Mouse (Mus musculus) intestine, embryonic 16.5 days (tissue): ENCODE data around the gene Map3k11. TPM values are rescaled to one million over a fixed set of nuclear protein-coding genes. Genes with fewer than 3 reads are reported as not detected.

Experiments used
- ATAC-seq: fragments of 200-750 bp; cut with Nextera tagmentation; 2 replicates; pipeline ENCODE4 v1.8.0; 2017; ENCODE audit warnings: moderate TSS enrichment, moderate library complexity
- H3K27ac ChIP-seq: fragments of 300-500 bp; sonication (generic); 2 replicates; pipeline ENCODE4 v1.5.1; 2014; ENCODE audit warnings: mild to moderate bottlenecking, low read length
- H3K27me3 ChIP-seq: fragments of 300-500 bp; sonication (generic); replicated peaks from 2 replicates; pipeline ENCODE4 v1.6.1; 2014; ENCODE audit warnings: low read length, control low read depth, mixed read lengths; ENCODE audit not compliant: control insufficient read depth, insufficient read depth
- H3K36me3 ChIP-seq: fragments of 300-500 bp; sonication (generic); 2 replicates; pipeline ENCODE4 v1.6.1; 2014; ENCODE audit warnings: low read length, control low read depth; ENCODE audit not compliant: control insufficient read depth, insufficient read depth
- H3K4me1 ChIP-seq: fragments of 300-500 bp; sonication (generic); 2 replicates; pipeline ENCODE4 v1.6.1; 2014; ENCODE audit warnings: low read length, control low read depth, mixed read lengths; ENCODE audit not compliant: control insufficient read depth, insufficient read depth
- H3K4me2 ChIP-seq: fragments of 300-500 bp; sonication (generic); 2 replicates; pipeline ENCODE4 v1.6.1; 2014; ENCODE audit warnings: low read depth, low read length, control low read depth
- H3K4me3 ChIP-seq: fragments of 300-500 bp; sonication (generic); 2 replicates; pipeline ENCODE4 v1.5.1; 2014; ENCODE audit warnings: mild to moderate bottlenecking, low read length
- H3K9ac ChIP-seq: fragments of 300-500 bp; sonication (generic); 2 replicates; pipeline ENCODE4 v1.6.1; 2014; ENCODE audit warnings: low read depth, low read length
- H3K9me3 ChIP-seq: fragments of 300-500 bp; sonication (generic); 2 replicates; pipeline ENCODE4 v1.6.1; 2016; ENCODE audit warnings: low read length, control low read depth; ENCODE audit not compliant: control insufficient read depth
- WGBS: fragments of 180-500 bp; shearing (Covaris S2); extraction: QIAGEN DNeasy Blood & Tissue Kit; methylation state at CpG from one replicate; pipeline ENCODE4 v1.1.7; 2014; 5-methylcytosine and 5-hydroxymethylcytosine counted together
- polyA plus RNA-seq: library from polyadenylated mRNA; unstranded; fragments of >200 nt; fragmentation: Nextera tagmentation; extraction: Ambion mirVana; gene quantifications from 2 replicates; pipeline ENCODE4 v1.2.1, GENCODE M21; 2015

Gene Map3k11
- polyA plus RNA-seq, 1 experiment from 2014 or later: 28.7 TPM

DNA sequence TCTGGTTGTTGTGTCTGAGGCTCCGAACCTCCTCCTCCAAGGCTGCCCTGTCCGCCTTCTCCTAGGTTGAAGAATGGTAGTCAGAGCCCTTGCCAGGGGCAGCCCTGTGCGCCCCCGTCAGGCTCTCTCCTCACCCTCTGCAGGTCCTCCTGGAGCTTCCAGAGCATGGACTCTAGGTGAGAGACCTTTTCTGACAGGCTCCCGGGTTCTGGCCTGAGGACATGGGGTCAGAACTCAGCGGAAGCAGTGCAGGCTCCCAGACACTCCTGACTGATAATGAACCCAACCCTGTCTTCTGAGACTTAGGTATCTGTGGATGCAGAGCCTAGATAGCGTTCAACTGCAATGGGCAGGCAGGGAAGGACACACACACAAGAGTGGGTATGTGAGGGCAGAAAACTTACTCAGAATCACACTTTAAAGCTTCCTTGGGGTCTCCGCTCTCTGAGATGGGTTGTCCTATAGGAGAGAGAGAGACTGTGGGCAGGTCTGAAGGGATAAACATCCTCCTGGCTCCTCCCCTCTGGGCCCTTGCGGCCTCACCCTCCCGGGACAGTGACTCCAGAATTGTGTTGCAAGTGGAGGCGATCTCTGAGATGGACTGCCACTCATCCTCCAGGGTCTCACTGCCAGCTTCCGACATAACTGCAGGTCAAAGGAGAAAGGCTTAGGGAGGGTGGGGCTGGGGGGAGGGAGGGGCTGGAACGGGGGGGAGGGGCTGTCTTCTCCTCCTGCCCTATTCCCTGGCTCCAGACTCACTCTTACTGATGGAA is 36.9 kb upstream of the Map3k11 start:
- H3K9me3 ChIP-seq: no peaks in the 10 kb centered on the region
- no peak overlapping the region for H3K4me3 ChIP-seq
- peaks cover 22% of the 10 kb centered on the region for H3K4me1 ChIP-seq
- H3K4me2 ChIP-seq: no peak overlapping the region
- H3K27ac ChIP-seq: no peak overlapping the region
- H3K9ac ChIP-seq: no peak overlapping the region
- WGBS: 72% methylated on average over 13 of the region's 13 CpGs
- ATAC-seq: no peak
- peaks cover 11% of the 10 kb centered on the region for H3K36me3 ChIP-seq
- no peaks in the 10 kb centered on the region for H3K27me3 ChIP-seq

DNA sequence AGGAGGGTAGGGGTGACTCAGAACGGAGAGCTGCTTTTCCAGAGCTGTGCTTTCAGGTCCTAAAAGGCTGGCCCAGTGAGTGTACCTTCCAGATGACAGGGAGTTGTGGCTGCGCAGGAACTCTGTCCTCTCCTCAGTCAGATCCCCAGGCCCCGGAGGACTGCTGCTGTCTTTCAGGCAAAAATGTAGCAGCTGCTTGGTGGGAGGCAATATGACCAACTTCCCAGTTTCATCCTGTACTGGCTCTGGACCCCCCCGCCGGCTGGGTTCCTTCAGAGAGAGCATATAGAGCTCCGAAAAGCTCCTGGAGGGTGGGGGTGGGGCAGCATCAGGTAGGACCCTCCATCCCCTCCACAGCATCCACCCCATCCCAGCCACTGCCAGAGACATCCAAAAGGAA is 36.0 kb upstream of the Map3k11 start:
- Histone ChIP-seq H3K9me3 (no peaks in the 10 kb centered on the region), H3K9ac (no peak overlapping the region), H3K4me2 (no peak overlapping the region), H3K27ac (no peak overlapping the region), H3K4me3 (no peak overlapping the region), H3K4me1 (peaks cover 22% of the 10 kb centered on the region), H3K36me3 (0 out of 2 replicates have a peak, but pooled peaks cover 3% of the 10 kb centered on the region), H3K27me3 (no peaks in the 10 kb centered on the region)
- 76% methylated on average over 6 of the region's 6 CpGs for WGBS
- ATAC-seq: no peak

DNA sequence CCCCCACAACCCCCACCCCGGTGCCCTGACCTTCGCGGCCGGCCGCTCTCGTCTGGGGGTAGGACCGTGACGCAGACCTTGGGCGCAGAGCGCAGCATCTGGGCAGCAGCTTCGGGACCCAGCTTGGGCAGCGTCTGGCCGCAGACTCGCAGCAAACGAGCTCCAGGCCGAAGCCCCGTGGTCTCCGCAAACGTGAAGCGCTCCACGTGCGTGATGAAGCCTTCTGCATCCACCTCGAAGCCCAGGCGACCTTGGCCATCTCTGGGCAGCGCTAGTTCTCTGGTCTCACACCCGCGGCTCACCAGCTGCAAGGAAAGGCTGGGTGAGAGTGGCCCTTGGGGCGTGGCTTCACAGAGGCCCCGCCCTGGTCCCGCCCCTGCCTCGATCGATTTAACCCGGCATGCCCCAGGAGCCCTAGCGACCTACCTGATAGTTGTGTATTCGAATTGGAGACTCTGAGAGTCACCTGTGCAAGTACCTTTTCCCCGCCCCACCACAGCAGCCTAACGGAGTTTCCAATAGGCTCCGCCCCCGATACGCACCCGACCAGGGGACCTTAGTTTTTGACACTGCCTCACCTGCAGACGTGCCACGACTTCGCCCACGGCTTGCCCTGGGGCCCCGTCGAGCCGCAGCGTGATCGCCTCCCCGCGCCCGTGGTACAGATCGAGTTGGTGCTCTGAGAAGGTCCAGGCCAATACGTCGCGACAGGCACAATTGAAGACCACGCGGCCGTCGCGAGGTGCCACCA is 34.4 kb upstream of the Map3k11 start:
- ATAC-seq: peak; percentile 88
- H3K27ac ChIP-seq: no peak overlapping the region
- WGBS: 12% methylated on average over 62 of the region's 62 CpGs
- peak overlapping the region; percentile 44 for H3K4me3 ChIP-seq
- peak overlapping the region; percentile 68 for H3K4me2 ChIP-seq
- H3K9ac ChIP-seq: peak overlapping the region; percentile 54
- no peaks in the 10 kb centered on the region for H3K27me3 ChIP-seq
- H3K9me3 ChIP-seq: no peaks in the 10 kb centered on the region
- peaks cover 15% of the 10 kb centered on the region for H3K4me1 ChIP-seq
- peaks cover 3% of the 10 kb centered on the region; the same call in 1 of the 2 replicates for H3K36me3 ChIP-seq

DNA sequence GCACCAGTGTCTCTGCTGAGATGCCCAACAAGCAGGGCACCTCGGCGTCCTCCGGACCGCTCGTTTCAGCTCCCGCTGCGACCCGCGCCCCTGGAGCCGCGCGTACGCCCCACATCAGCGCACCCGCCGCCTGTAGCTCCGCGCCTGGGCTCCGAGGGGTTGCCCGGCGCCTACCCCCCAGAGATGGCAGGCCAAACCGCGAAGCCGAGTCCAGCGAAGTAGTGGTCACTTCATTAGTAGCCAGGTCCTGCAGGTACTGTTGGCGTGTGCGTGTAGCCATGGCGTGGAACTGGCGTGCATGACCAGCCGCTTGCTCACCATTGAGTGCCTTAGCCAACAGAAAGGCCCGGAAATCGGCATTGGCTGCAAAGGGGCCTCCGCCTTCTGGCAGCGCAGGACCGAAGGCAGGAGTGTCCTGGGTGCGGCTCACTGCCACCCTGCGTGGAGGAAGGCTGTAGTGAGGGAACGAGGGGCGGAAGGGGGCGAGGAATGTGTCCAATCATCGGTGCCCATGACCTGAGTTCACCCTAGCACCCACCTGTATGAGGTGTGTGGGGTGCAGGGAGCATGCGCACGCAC is 33.7 kb upstream of the Map3k11 start:
- no peak overlapping the region for H3K27ac ChIP-seq
- 23% methylated on average over 43 of the region's 43 CpGs for WGBS
- H3K27me3 ChIP-seq: no peaks in the 10 kb centered on the region
- H3K4me2 ChIP-seq: peak overlapping the region; percentile 68
- H3K36me3 ChIP-seq: peaks cover 6% of the 10 kb centered on the region; the same call in 1 of the 2 replicates
- H3K9me3 ChIP-seq: no peaks in the 10 kb centered on the region
- H3K4me3 ChIP-seq: peak overlapping the region; percentile 44
- H3K4me1 ChIP-seq: peaks cover 10% of the 10 kb centered on the region
- H3K9ac ChIP-seq: peak overlapping the region; percentile 54
- ATAC-seq: peak; percentile 9; the same call in 1 of the 2 replicates

DNA sequence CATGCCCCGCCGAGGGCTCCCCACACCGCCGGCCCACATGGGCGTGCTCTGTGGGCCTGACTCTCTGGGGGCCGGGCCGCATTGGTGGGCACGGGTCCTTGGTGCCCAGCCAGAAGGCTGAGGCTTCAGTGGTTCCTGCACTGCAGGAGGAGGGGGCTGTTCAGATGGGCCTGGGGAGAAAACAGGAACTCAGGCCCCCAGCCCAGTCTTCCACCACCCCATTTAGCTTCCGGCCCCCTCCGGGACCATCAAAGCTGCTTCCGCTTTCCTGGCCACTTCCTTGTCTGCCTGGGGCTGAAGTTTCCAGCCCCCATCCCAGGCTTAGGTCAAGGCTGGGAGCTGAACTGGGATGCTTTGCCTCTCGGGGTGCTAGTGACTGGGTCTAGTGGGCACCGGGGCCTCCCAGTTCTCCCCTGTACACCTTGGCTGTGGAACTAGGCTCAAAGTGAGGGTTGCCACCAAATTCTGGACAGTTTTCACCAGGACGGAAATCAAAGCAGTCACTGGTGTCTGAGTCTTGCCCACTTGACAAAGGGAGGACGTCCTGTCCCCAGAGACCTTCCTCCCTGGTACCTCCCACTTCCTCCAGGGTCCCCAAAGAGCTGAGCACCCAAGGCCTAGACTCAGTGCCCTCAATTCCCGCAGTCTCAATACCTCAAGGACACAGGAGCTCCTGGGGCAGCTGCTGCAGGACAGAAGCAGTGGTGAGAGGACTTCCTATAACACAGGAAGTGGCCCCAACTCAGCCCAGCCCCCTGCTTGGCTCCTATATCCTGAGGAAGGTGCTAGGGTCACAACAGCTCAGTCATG is 27.4 kb upstream of the Map3k11 start:
- Histone ChIP-seq H3K9me3 (no peaks in the 10 kb centered on the region), H3K9ac (peak overlapping the region; percentile 30; the same call in 1 of the 2 replicates), H3K27ac (peak overlapping the region; percentile 43; the same call in 1 of the 2 replicates), H3K4me2 (peak overlapping the region; percentile 76), H3K4me1 (peaks cover 26% of the 10 kb centered on the region), H3K4me3 (peak overlapping the region; percentile 23), H3K27me3 (no peaks in the 10 kb centered on the region), H3K36me3 (peaks cover 8% of the 10 kb centered on the region)
- 75% methylated on average over 16 of the region's 16 CpGs for WGBS
- no peak for ATAC-seq

DNA sequence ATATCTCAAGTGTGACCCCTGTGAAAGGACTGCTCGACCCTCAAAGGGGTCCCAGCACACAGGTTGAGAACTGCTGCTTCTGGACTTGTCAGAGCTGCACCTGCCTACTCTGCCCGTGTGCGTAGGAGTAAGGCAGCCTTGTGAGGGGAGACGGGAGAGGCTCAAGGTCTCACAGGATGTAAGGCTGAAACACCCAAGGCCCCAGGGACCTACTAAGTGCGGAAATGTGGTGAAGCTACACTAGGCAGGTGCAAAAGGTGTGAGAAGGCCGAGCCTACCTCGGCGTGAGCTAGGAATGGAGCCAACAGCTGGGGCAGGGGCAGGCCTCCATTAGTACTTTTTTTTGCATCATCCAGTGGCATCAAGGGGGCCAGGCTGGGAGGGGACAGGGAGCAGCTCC is 26.2 kb upstream of the Map3k11 start:
- H3K4me3 ChIP-seq: peak overlapping the region; percentile 62
- 68% methylated on average over 8 of the region's 8 CpGs for WGBS
- peaks cover 16% of the 10 kb centered on the region for H3K36me3 ChIP-seq
- peak overlapping the region; percentile 76 for H3K4me2 ChIP-seq
- H3K9me3 ChIP-seq: no peaks in the 10 kb centered on the region
- no peaks in the 10 kb centered on the region for H3K27me3 ChIP-seq
- H3K4me1 ChIP-seq: peaks cover 26% of the 10 kb centered on the region
- no peak for ATAC-seq
- H3K27ac ChIP-seq: no peak overlapping the region; the same call in 1 of the 2 replicates
- H3K9ac ChIP-seq: peak overlapping the region; percentile 76; the same call in 1 of the 2 replicates

DNA sequence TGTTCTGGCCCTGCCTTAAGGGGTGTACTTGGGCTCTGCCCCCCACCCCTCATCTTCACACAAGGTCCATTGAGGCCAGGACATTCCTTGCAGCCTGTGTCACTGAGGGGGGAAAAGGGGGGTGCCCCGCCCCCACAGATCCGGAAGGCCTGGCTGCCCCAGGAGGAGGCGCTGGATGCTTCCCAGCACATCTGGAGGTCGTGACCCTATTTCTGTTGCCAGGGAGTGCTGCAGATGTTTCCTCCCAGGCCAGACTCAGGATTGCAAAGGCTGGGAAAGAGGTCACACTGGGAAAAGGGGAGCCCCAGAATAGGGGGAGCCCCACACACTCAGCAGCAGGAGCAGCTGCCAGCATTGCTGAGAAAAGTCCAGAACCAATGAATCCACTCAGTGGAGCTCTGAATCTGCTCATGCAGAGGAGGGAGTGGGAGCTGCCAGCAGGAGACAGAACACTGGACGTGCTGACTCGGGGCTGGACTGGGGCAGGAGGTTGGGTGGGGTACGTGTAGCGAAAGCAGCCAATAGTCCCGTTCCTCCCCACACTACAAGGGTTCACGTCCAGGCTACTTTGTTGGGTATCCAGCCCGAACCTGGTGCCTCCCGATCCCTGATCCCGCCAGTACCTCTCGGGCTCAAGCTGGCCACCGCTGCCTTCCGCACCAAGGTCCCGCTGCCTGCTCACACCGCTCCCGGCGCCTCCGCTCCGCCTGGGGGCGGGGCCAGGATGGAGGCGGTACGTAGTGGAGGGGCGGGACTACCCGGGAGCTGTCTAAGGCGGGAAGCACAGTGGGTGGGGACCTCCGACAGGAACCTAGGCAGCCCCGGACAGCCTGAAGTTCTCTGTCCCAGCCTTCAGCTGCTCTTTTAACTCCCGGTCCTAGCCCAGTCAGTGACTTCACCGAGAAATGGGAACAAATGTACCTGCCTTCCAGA is 25.3 kb upstream of the Map3k11 start, which contains the start of gene Sipa1:
Gene Sipa1, minus strand, starts transcription at position 727 of the 933 bp plus-strand sequence.
- H3K4me3 ChIP-seq: peak within 1 kb of the TSS; percentile 62
- H3K27ac ChIP-seq: peak within 1 kb of the TSS; percentile 93
- peak; percentile 97 for ATAC-seq
- no peaks in the 10 kb centered on the region for H3K27me3 ChIP-seq
- H3K9me3 ChIP-seq: no peaks in the 10 kb centered on the region
- peaks cover 26% of the 10 kb centered on the region for H3K4me1 ChIP-seq
- peaks cover 16% of the 10 kb centered on the region for H3K36me3 ChIP-seq
- H3K9ac ChIP-seq: peak within 1 kb of the TSS; percentile 76
- WGBS: 2% methylated on average over 32 of the region's 32 CpGs
- H3K4me2 ChIP-seq: peak within 1 kb of the TSS; percentile 76

DNA sequence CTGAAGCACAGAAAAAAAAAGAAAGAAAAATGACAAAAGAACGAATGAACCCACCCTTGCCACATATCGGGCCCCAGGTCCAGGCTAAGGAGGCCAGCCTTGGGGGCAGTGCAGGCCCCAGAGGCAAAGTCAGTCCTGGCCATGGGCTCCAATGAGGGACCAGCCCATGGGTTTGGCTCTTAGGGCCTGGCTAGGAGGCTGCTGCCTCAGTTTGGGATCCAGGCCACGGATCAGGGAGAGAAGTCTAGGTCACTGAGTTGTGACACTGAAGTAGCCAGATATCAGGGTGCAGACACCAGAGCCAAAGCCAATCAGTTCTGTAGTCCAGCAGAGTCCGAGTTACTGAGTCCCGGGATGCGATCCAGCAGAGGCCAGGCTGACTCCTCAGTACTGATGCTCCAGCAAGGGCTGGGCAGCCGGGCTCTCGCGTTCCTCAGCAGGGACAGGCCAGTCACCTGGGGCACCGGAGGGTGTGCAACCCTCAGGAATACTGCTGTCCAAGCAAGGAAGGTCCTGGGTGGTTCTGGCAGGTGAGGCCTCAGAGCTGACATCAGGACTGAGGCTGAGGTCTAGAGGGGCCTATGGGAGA is 23.8 kb upstream of the Map3k11 start:
- ATAC-seq: no peak
- H3K36me3 ChIP-seq: peaks cover 13% of the 10 kb centered on the region
- H3K27me3 ChIP-seq: no peaks in the 10 kb centered on the region
- WGBS: 92% methylated on average over 10 of the region's 10 CpGs
- H3K4me1 ChIP-seq: peaks cover 26% of the 10 kb centered on the region
- no peak overlapping the region for H3K4me2 ChIP-seq
- H3K9ac ChIP-seq: no peak overlapping the region
- H3K9me3 ChIP-seq: no peaks in the 10 kb centered on the region
- H3K27ac ChIP-seq: no peak overlapping the region
- no peak overlapping the region for H3K4me3 ChIP-seq
